Mouse (Mus musculus) hindbrain, postnatal 0 days (tissue): Measurements from ENCODE around the gene Bad. TPM values are rescaled to one million over a fixed set of nuclear protein-coding genes. Genes with fewer than 3 reads are reported as not detected.
"Not testable (repeated sequence)": the region's sequence is repeated elsewhere in the genome, so short reads cannot be mapped to it uniquely, and the experiment has no call there.

Experiments
- ATAC-seq: fragments of 200-750 bp; cut with Nextera tagmentation; 2 replicates; pipeline ENCODE4 v1.8.0; 2017; ENCODE audit warnings: mild to moderate bottlenecking, moderate TSS enrichment, moderate library complexity
- DNase-seq: peaks from one replicate; pipeline ENCODE4 v3.0.0-alpha.2; 2015; ENCODE audit warnings: low spot score
- H3K27ac ChIP-seq: fragments of 300-500 bp; sonication (generic); 2 replicates; pipeline ENCODE4 v1.5.1; 2014; ENCODE audit warnings: mild to moderate bottlenecking
- H3K27me3 ChIP-seq: fragments of 300-500 bp; sonication (generic); 2 replicates; pipeline ENCODE4 v1.6.1; 2014; ENCODE audit warnings: low read length, mixed read lengths; ENCODE audit not compliant: insufficient read depth
- H3K36me3 ChIP-seq: fragments of 300-500 bp; sonication (generic); 2 replicates; pipeline ENCODE4 v1.6.1; 2014; ENCODE audit warnings: low read length, mixed read lengths; ENCODE audit not compliant: insufficient read depth
- H3K4me1 ChIP-seq: fragments of 300-500 bp; sonication (generic); 2 replicates; pipeline ENCODE4 v1.6.1; 2014; ENCODE audit warnings: antibody characterized with exemption, low read length, mixed read lengths; ENCODE audit not compliant: insufficient read depth
- H3K4me2 ChIP-seq: fragments of 300-500 bp; sonication (generic); 2 replicates; pipeline ENCODE4 v1.6.1; 2014; ENCODE audit warnings: low read depth, mild to moderate bottlenecking, low read length, moderate library complexity, mixed read lengths
- H3K4me3 ChIP-seq: fragments of 300-500 bp; sonication (generic); 2 replicates; pipeline ENCODE4 v1.5.1; 2014; ENCODE audit warnings: low read length
- H3K9ac ChIP-seq: fragments of 300-500 bp; sonication (generic); replicated peaks from 2 replicates; pipeline ENCODE4 v1.6.1; 2014; ENCODE audit warnings: mild to moderate bottlenecking, low read length, moderate library complexity, mixed read lengths
- H3K9me3 ChIP-seq: fragments of 300-500 bp; sonication (generic); 2 replicates; pipeline ENCODE4 v1.6.1; 2016; ENCODE audit warnings: low read length, mixed read lengths
- CTCF ChIP-seq: IDR thresholded peaks from 2 replicates; pipeline ENCODE4 v1.5.1; 2016; ENCODE audit warnings: antibody characterized with exemption, control low read depth, low read depth
- WGBS: fragments of 180-500 bp; shearing (Covaris S2); extraction: QIAGEN DNeasy Blood & Tissue Kit; methylation state at CpG from one replicate; pipeline ENCODE4 v1.1.7; 2014; 5-methylcytosine and 5-hydroxymethylcytosine counted together
- polyA plus RNA-seq: library from polyadenylated mRNA; unstranded; fragments of >200 nt; fragmentation: Nextera tagmentation; extraction: Ambion mirVana; gene quantifications from 2 replicates; pipeline ENCODE4 v1.2.1, GENCODE M21; 2015
- total RNA-seq: library from RNA; depleted of rRNA; stranded (reverse); fragments of >200 nt; gene quantifications from 2 replicates; pipeline ENCODE4 v1.2.3, GENCODE M21; 2014; rRNA removed

Bad gene
- total RNA-seq: 58.2 and 67.0 TPM in 2 replicates
- 86.6 and 88.0 TPM in 2 replicates for polyA plus RNA-seq

DNA sequence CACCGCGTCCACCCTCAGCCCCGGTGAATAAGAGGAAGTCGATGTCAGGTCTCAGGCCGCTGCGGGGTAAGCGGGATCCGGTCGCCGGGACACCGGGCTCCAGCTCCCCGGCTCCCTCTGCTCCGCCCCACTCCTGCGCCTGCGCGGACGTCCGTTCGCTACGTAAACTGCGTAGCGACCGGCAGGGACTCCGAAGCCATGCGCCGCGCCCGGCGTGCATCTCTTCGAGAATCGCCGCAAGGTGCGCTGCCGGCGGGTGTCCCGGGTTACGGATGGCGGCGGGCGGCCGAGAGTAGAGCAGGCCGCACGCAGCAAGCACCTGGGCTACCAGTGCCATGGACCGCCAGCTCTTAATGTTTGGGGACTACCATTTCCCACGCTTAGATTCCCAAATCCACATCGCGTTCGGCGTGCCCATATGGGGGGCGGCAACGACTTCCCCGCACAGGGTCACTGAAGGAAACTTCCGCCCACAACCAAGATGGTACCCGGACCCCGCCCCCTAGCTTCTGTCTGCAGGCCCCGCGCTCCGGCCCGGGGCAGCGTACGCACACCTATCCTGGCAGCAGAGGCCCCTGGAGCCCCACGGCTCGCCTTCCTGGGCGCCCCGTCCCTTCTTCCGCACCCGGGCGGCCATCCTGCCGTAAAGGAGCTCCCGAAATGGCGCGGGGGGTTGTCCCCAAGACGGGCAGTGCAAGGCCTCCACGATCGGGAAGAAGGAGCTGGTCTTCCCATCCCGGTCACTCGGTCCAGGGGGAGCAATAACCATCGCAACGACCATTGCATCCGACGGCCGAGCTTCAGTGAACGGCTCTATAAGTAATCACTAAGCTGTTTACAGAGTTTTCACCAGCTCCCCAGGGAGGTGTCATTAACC is at the start of gene Bad:
Gene Bad, plus strand, starts transcription at position 490 of the 877 bp plus-strand sequence.
- Histone ChIP-seq H3K27me3 (no peaks in the 10 kb centered on the region), H3K4me3 (peak within 1 kb of the TSS; percentile 61), H3K9me3 (no peaks in the 10 kb centered on the region), H3K4me1 (peaks cover 24% of the 10 kb centered on the region), H3K36me3 (no peaks in the 10 kb centered on the region), H3K9ac (peak within 1 kb of the TSS; percentile 80), H3K27ac (peak within 1 kb of the TSS; percentile 91), H3K4me2 (peak within 1 kb of the TSS; percentile 99)
- no peak for TF ChIP-seq CTCF
- DNase-seq (peak; percentile 97), ATAC-seq (peak; percentile 81)
- under 1% methylated on average over 81 of the region's 83 CpGs for WGBS

DNA sequence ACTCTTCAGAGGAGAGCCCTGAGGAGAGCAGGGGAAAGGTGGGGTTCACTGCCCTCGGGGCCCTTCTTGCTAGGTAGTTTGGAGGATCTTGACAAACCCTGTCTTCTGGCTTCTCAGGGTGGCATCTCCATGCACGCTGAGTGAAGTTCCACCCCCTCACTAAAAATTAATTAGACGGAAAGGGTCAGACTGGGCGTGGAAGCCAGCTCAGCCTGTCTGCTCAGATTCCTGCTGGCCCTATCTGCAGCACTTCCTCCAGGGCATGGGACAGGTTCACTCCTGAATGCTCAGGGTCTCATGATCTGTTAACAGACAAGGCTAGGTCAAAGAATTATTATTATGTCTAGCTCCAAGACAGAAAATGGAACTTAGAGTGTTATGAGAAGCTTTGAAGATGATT is 49.1 kb upstream of the Bad start:
- H3K4me1 ChIP-seq: no peaks in the 10 kb centered on the region
- no peaks in the 10 kb centered on the region for H3K9me3 ChIP-seq
- TF ChIP-seq CTCF: no peak
- no peak for DNase-seq
- H3K9ac ChIP-seq: no peak overlapping the region
- ATAC-seq: no peak
- H3K4me2 ChIP-seq: no peak overlapping the region
- H3K4me3 ChIP-seq: no peak overlapping the region
- H3K27me3 ChIP-seq: no peaks in the 10 kb centered on the region
- no peak overlapping the region for H3K27ac ChIP-seq
- 67% methylated on average over 4 of the region's 4 CpGs for WGBS
- H3K36me3 ChIP-seq: no peaks in the 10 kb centered on the region

DNA sequence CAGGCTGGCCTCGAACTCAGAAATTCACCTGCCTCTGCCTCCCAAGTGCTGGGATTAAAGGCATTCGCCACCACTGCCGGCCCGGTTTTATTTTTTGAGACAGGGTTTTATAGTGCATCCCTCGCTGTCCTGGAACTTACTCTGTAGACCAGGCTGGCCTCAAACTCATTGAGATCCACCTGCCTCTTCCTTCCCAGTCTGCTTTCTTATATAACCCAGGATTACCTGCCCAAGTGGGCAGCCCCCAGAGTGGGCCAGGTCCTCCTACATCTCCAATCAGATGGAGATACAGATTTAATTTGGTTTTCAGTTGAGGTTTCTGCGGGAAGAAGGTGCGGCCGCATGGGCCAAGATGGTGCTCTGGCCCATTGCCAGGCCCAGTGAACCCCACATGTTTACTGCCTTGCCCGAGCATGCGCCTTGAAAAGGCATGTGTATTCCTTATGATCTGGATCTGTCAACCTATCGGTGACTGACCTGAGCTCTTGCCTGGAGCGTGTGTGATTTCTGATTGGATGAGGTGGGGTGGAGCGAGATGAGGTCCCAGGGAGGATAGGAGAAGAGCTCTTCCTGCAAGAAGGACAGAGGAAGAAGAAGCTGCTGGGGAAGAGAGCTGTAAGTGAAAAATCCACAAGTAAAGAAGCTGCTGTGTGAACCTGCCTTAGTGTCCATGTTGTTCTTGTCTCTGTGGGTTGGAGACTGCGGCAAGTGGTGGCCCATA is 47.8 kb upstream of the Bad start:
- no peaks in the 10 kb centered on the region for H3K4me1 ChIP-seq
- whole genome bisulfite sequencing: 94% methylated on average over 14 of the region's 14 CpGs
- ATAC-seq (no peak), DNase-seq (no peak)
- no peak overlapping the region for H3K27ac ChIP-seq
- H3K4me2 ChIP-seq: no peak overlapping the region
- H3K9me3 ChIP-seq: no peaks in the 10 kb centered on the region
- no peak overlapping the region for H3K4me3 ChIP-seq
- H3K27me3 ChIP-seq: no peaks in the 10 kb centered on the region
- TF ChIP-seq CTCF: no peak
- no peaks in the 10 kb centered on the region for H3K36me3 ChIP-seq
- H3K9ac ChIP-seq: no peak overlapping the region

DNA sequence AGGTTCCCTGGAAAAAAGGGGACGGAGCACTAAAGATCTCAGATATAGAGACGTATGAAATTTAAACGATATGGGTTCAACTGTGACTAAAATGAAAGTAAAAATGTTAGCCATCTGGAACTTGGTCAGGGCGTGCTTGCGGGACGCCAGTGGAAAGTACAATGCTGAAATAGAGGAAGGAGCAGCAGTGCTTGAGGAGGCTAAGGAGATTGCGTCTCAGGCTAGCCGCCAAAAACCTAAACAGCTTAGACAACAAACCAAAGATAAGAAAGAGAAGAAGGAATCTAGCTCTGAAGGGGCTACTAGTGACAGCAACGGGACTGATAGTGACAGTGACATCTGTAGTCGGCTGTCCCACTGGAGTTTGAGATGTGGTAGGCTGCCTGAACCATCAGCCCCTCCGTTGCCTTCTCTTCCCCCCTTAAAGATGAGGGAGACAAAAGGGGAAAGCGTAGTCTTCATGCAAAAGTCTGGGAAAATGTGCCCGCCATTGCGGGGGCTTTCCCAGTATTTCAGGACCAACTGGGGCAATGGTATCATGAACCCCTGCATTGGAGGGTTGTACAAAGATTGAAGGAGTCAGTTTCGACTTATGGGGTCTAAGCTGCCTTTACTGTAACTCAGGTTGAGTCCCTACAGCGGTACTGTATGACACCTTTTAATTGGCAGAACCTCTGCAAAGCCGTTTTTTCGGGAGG is 45.9 kb upstream of the Bad start:
- H3K27me3 ChIP-seq, H3K9ac ChIP-seq, H3K36me3 ChIP-seq, DNase-seq, H3K4me3 ChIP-seq, H3K27ac ChIP-seq, H3K4me1 ChIP-seq, ATAC-seq, H3K9me3 ChIP-seq, H3K4me2 ChIP-seq: not testable (repeated sequence)
- WGBS: 93% methylated on average over 18 of the region's 18 CpGs

DNA sequence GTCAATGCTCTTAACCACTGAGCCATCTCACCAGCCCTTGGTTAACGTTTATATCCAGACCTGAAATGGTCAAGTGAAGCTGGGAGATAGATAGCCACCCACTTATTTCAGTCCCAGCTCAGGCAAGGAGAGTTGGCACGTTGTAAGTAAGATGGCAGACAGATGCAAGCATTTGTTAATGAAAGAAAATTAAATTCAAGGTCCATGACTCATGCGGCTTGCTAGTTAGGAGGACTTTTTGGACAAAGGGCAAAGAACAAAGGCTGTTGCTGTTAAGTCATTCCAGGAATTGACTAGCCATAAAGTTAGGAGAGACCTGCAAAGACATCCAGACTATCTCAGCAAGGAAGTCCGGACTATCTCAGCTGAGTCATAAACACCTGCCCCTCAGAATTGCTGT is 42.0 kb upstream of the Bad start:
- ATAC-seq: no peak
- no peaks in the 10 kb centered on the region for H3K4me1 ChIP-seq
- 84% methylated on average over 4 of the region's 4 CpGs for WGBS

DNA sequence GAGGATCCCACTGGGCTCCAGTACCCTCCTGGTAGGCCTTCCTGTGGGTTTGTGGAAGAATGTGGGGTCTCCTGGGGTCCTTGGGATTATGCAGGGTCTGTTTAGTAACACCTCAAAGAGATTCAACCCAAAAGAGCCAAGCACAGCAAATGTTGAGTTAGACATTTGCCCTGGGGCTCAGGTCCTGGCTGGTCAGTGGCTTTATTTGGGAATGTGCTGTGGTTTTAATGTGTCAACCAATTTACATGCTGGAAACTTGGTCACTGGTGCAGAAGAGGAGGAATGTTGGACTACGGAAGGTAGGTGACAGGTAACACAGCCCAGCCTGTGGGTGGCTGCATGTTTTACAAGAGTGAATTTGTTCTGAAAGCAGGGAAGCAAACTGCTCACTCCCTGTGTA is 38.6 kb upstream of the Bad start:
- ATAC-seq (no peak), DNase-seq (no peak)
- WGBS: 100% methylated on average over 1 of the region's 1 CpGs
- Histone ChIP-seq H3K9ac (no peak overlapping the region), H3K4me2 (no peak overlapping the region), H3K4me3 (no peak overlapping the region), H3K36me3 (peaks cover 15% of the 10 kb centered on the region), H3K27ac (no peak overlapping the region), H3K4me1 (peaks cover under 1% of the 10 kb centered on the region; the same call in 1 of the 2 replicates), H3K9me3 (no peaks in the 10 kb centered on the region), H3K27me3 (no peaks in the 10 kb centered on the region)
- TF ChIP-seq CTCF: no peak

More for the DNA sequence above, 42.0 kb upstream of the Bad start:
- H3K9me3 ChIP-seq: no peaks in the 10 kb centered on the region
- no peaks in the 10 kb centered on the region for H3K27me3 ChIP-seq
- DNase-seq: no peak
- H3K27ac ChIP-seq: no peak overlapping the region
- H3K36me3 ChIP-seq: no peaks in the 10 kb centered on the region; the same call in 1 of the 2 replicates
- no peak overlapping the region for H3K4me3 ChIP-seq
- H3K4me2 ChIP-seq: no peak overlapping the region
- TF ChIP-seq CTCF: no peak
- no peak overlapping the region for H3K9ac ChIP-seq
